Mouse (Mus musculus): ENCODE measurements around the gene Cdh4. TPM values are rescaled to one million over a fixed set of nuclear protein-coding genes. Genes with fewer than 3 reads are reported as not detected.

Cdh4 gene
- polyA plus RNA-seq, 1 experiment: not detected

DNA sequence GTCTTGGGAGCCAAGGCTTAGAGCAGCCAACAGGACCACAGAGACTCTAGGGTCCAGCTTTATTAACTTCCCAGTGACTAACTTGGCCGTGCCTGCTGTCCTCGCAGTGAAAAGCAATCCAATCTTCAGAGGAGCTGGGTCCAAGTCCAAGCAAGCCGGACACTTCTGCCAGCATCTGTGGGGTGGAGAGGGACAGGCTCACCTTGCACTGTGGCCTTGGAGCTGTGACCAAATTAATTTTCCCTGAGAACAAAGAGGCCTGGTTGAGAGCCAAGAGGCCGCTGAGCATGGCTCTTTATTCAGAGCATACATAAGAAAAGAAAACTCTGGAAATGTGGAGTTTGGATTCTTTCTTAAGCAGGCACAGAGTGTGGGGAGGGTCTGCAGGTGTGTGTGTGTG is 152.8 kb downstream of the Cdh4 start:
- TF ChIP-seq GATA1 (IDR thresholded peaks at IDR 0.05; ENCODE audit: low read length): no peak

DNA sequence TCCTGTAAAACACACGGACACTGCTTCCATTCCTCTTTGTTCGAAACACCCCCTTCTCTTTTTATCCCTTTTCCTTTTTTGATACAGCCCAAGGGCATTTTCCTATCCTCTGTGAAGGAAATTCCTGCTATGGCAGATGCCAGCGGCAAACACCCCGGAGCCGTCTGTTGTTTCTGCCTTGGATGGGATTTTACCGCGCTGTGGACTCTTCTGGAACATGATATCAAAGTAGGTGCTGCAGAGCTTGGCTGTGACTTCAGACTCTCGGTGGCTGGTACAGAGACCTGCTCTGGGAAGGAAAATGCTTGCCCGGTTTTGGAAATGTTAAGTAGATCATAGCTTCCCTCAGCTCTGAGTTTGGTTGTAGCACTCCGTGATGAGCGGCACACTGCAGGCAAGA is 156.7 kb downstream of the Cdh4 start:
- no peak for TF ChIP-seq GATA1 (IDR thresholded peaks at IDR 0.05; ENCODE audit: low read length)

GRCm38 (mm10) chr2:179599886-179600285 is 157.7 kb downstream of the Cdh4 start:
- no peak for TF ChIP-seq GATA1 (IDR thresholded peaks at IDR 0.05; ENCODE audit: low read length)

GRCm38 (mm10) chr2:179600347-179600746 is 158.1 kb downstream of the Cdh4 start:
- no peak for TF ChIP-seq GATA1 (IDR thresholded peaks at IDR 0.05; ENCODE audit: low read length)

- TF ChIP-seq GATA1 (IDR thresholded peaks at IDR 0.05; ENCODE audit: low read length): no peak
Observed at GRCm38 (mm10) chr2:179601167-179601566, 158.9 kb downstream of the Cdh4 start.

DNA sequence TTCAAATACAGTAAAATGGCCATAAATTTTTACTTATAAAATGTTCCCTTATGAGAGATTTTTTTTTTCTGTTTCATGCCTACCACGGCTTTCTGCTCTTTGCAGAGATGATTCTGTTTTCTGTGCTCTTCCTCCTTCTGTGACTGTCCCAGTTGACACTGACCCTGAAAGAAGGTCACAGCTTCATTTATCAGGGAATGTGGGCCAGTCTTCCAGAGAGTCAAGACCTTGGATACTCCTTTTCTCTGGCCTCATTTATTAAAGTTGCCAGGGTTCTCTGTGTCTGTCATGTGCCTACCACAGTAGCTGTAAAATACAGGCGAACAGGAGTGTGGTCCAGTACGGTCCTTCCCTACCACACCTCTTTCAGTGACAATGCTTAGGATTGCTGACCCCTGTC is 162.5 kb downstream of the Cdh4 start:
- no peak for TF ChIP-seq GATA1 (IDR thresholded peaks at IDR 0.05; ENCODE audit: low read length)

- no peak for TF ChIP-seq GATA1 (IDR thresholded peaks at IDR 0.05; ENCODE audit: low read length)
Observed at GRCm38 (mm10) chr2:179605255-179605654, 163.0 kb downstream of the Cdh4 start.

- TF ChIP-seq GATA1 (IDR thresholded peaks at IDR 0.05; ENCODE audit: low read length): no peak
Observed at GRCm38 (mm10) chr2:179606341-179606740, 164.1 kb downstream of the Cdh4 start.

GRCm38 (mm10) chr2:179615906-179616305 is 173.7 kb downstream of the Cdh4 start:
- no peak for TF ChIP-seq GATA1 (IDR thresholded peaks at IDR 0.05; ENCODE audit: low read length)

- no peak for TF ChIP-seq GATA1 (IDR thresholded peaks at IDR 0.05; ENCODE audit: low read length)
Observed at GRCm38 (mm10) chr2:179623643-179624473, 181.6 kb downstream of the Cdh4 start.

- TF ChIP-seq GATA1 (IDR thresholded peaks at IDR 0.05; ENCODE audit: low read length): no peak
Observed at GRCm38 (mm10) chr2:179627563-179627962, 185.3 kb downstream of the Cdh4 start.

- TF ChIP-seq GATA1 (IDR thresholded peaks at IDR 0.05; ENCODE audit: low read length): no peak
Observed at GRCm38 (mm10) chr2:179630720-179631119, 188.5 kb downstream of the Cdh4 start.

GRCm38 (mm10) chr2:179640576-179641301 is 198.5 kb downstream of the Cdh4 start:
- TF ChIP-seq GATA1 (IDR thresholded peaks at IDR 0.05; ENCODE audit: low read length): no peak

- no peak for TF ChIP-seq GATA1 (IDR thresholded peaks at IDR 0.05; ENCODE audit: low read length)
Observed at GRCm38 (mm10) chr2:179648573-179649263, 206.5 kb downstream of the Cdh4 start.

DNA sequence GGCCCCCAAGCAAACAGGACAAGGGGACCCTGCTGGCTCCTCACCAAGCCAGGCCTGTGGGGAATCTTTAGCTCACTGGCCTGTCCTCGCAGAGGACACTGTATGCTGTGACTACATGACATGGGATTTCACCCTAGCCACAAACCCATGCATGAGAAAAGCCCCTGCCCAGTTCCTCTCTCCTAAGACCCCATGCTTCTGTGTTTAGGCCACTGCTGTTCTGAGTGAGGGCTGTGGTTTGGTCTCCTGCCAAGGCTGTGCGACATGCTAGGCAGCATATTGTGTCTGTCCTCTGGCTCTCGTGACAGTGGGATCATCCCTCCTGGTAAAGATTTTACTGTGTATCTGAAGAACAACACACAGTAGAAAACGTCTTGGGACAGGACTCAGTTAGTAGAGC is 207.1 kb downstream of the Cdh4 start:
- TF ChIP-seq GATA1 (IDR thresholded peaks at IDR 0.05; ENCODE audit: low read length): no peak

GRCm38 (mm10) chr2:179650168-179650567 is 207.9 kb downstream of the Cdh4 start:
- no peak for TF ChIP-seq GATA1 (IDR thresholded peaks at IDR 0.05; ENCODE audit: low read length)

Measured in G1E-ER4 (cell line).